Mouse (Mus musculus) megakaryocyte, adult 5-6 weeks (primary cell): ENCODE data around the gene Gm17606. TPM values are rescaled to one million over a fixed set of nuclear protein-coding genes. Genes with fewer than 3 reads are reported as not detected.
A peak's percentile ranks its signal among the peaks of the same experiment; 100 is the strongest.
"Not testable (repeated sequence)": the region's sequence is repeated elsewhere in the genome, so short reads cannot be mapped to it uniquely, and the experiment has no call there.

Experiments
- ATAC-seq: 2 replicates; pipeline ENCODE4 v1.8.0; 2016; ENCODE audit warnings: mild to moderate bottlenecking, inconsistent platforms; ENCODE audit not compliant: poor library complexity, severe bottlenecking
- total RNA-seq, 2 experiments: library from RNA; stranded (forward) in 1 of 2; stranded (reverse) in 1 of 2; fragments of 153-499, 151-499 nt in 1 of 2; fragments of 221-1000, 200-1000 nt in 1 of 2; gene quantifications; 2 replicates each; pipeline versions ENCODE4 v1.2.3 to v1.2.4; 2015 to 2017

The Gm17606 gene
- not detected in 2 replicates for total RNA-seq (2015)
- total RNA-seq (2017), result not detected in 2 replicates

DNA sequence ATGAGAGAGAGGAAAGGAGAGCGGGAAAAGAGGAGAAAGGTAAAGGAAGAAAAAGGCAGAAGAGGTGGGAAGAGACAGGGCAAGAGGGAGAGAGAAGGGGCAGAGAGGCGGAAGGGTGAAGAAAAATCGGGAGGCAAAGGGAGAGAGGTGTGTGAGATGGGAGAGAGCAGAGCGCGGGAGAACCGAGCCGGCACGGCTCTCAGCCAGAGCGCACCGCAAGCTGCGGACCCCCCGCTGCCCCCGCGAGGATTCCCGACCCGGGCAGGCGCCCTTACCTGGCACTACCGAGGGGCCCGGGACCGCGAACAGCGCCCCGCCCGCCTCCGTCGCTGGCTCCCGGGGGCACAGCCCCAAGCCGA is at the start of gene Gm17606:
Gene Gm17606 (plus strand): TSS at position 7 of the 359 bp plus-strand sequence.
- no peak for ATAC-seq

DNA sequence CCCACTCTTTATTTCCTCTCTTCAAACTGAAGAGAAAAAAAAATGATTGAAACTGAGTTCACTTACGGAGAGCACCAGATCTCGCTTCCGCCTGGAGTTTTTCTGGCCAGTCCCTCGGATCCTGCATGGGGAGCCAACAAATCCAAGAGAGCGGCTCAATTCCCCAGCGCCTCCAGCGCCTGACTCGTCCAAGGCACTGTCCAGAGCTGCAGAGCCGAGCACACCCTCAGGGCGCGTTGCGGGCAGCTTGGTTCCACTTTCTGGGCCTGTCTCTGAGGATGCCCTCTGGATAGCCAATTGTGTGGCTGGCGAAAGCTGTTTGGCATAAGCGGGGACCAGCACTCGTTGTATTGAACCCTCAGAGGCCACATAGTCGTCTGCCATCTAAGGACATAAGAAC is 49.7 kb upstream of the Gm17606 start:
- no peak for ATAC-seq

DNA sequence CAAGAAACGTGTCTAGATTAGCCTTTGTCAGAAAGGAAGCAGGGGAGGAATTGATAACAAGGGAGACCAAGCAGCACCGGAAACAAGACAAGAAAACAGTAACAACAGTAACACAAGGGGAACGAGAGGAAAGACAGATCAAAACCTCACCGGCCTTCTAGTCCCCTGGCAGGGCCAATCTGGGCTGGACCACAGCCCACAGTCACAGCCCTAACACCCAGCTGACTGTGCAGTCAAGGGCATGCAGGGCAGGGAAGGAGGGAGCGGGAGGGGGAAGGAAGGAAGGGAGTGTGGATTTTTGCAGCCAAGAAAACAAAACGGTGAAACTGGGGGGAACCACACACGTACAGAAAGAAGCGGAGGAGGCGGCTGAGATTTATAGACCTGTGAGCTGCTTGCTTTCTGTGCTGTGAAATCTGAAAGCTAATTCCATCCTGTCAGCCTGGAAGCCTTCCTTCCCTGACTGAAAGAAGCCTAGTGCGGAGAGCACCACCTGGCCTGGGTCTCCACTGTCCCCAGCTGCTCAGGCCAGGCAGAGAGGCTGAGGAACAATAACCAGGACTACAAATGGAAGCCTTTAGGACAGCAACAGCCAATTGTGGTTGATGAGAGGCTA is 48.3 kb upstream of the Gm17606 start:
- ATAC-seq, result no peak

DNA sequence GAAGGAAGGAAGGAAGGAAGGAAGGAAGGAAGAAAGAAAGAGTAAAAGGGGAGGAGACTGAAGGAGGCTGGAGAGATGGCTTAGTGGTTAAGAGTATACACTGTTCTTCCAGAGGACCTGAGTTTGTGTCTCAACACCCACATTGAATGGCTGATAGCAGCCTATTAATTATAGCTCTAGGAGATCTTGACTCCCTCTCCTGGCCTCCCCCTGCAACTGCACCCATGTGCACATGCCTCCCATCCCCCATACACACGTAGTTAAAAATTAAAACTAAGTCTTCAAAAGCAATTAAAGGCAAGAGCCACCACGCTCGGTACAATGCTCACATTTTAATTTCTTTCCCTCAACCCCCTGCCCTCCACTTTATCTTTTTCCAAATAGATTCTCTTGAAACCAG is 46.7 kb upstream of the Gm17606 start:
- no peak for ATAC-seq

DNA sequence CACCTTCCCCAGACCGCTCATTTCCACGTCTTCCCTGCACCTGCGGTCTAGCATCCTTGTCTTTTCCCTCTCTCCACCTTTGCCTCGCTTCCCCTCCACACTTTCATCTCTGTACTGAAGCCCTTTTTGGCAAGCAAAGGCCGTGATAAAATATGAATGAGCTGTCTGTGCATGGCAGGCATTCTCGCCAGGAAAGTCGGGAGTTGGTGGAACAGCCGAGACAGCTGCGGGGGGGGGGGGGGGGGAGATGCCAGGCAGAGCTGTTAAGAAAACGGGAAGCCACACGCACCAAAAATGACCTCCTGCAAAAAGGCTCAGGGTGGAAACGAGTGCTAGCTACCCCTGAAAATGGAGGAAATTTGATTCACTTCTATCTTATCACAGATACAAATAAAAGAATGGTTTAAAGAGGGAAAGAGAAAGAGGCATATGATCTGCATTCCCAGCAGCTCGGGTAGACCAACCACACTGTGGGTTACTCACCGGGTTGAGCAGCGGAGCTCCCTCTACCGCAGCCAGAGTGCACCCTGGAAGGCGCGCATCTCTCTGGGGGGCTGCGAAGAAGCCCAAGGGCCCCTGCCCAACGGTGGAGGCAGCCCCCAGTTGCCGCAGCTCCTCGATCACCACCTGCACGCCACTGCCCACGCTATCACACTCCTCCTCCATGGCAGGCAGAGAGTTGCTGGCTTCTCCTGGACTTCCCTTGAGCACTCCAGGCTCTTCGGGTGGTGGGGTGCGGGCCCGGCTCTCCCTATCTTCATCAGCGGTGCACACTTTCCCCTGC is 45.9 kb upstream of the Gm17606 start:
- ATAC-seq, result no peak

DNA sequence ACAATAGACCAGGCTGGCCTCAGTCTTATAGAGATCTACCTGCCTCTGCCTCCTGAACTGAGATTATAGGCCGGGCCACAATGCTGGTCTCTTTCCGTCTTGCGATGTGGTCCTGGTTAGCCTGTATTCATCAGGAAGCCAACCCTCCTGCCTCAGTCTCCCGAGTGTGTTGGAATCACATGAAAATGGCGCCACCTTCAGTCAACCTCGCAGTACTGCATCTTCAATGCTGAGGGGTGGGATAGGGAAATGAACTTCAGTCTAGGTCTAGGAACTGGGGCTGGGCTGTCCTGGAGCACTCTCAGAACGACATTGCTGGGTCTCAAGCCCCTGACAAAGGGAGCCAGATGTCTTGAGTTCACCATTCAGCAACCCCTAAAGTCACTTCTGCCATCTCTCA is 43.7 kb upstream of the Gm17606 start:
- peak; percentile 76 for ATAC-seq

DNA sequence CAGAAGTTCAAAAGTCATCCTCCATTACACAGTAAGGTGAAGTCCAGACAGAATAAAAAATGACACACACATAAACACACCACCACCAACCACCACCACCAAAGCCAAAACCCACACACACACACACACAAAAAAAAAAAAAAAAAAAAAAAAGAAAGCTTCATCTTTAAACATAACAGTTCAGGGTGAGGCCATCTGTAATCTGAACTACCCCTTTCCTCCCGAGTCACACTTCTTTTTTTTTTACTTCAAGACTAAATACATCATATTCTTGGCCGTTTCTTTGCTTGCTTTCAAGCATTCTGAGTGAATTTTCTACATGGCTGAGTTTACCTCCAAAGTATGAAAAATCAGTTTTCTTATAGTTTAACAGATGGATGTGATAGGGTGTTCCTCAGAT is 39.2 kb upstream of the Gm17606 start:
- ATAC-seq, result no peak

DNA sequence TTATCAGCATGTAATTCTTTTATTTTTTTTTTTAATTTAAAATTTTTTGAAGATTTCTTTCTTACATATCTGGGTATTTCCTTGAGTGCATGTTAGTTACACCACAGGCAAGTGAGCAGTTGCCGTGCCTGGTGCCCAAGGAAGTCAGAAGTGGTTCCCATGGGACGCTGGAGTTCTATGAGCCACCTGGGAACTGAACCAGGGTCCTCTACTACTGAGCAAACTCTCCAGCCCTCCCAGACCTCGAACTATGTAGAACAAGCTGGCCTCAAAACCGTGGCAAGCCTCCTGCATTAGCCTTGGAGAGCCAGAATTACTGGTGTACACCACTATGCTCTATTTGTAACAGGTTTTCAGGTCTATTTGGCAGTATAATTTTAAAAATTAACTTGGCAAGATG is 38.1 kb upstream of the Gm17606 start:
- no peak for ATAC-seq

DNA sequence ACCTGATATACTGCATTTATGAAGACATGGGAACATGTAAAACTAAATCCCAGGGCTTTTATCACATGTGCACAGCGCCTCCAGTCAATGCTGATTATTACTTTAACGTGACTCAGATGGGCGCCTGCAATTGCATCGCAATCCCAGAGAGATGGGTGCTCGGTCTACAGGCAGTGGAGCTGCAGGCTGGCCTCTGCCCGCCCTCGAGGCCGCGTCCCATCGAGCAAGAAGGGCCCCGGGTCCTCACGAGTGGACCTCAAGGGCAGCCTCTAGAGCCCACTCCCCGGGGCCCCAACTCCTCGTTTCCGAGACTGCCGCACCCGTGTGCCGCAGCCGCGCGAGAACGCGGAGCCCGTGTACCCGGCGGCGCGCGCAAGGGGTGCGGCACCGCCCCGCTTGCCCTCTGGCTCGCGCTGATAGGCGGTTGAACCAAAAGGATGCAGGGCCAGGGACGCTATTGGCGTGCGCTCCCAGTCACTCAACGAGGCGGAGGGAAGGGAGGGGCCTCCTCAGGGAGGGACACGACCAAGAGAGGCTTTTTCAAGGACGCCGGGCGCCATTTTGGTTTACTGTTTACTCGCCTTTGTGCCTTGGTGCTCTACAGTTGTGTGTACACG is 37.6 kb upstream of the Gm17606 start:
- ATAC-seq, result peak; percentile 99

DNA sequence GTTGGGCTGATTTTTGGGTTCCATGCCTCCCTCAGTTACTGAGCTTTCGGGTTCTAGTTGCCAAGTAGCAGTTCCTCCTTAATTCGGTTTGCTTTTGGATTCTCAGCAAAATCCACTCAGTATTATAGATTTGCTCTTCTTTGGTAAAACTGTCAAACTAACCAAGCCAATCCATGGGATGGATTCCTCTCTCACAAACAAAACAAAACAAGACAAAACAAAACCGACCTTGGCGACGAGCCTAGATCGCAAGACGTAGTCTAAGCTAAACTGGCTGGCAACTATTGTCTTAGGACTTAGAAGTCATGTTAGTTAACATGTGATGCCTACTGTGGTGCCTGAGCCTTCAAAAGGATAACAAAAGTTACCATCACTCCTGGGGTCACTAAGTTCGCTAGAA is 37.1 kb upstream of the Gm17606 start:
- no peak for ATAC-seq

DNA sequence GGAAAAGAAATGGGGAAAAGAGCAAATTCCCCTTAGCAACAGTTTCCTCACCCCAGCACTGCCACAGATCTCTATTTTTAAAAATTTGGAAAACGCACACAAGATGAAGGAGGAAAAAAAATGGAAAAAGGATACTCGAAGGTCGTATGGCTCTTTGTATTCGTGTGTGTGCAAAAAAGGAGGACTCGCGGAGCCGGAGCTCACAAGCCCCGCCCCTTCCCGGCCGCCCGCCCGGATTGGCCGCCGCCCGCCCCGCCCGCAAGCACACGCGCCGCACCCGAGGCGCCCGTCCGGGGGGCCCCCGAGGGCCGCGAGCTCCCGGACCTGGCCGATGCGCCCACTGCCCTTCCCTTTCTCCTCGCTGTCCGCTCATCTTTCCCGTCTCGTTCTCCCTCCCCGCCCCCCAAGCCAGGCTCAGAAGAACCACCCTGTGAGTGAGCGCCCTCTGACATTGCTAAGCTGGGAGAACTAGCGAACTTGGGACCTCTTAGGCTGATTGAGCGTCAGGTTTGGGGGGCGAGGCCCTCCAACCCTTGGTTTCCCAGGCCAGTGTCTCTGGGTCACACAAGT is 34.9 kb upstream of the Gm17606 start, which contains the start of gene 4931414P19Rik:
Gene 4931414P19Rik (minus strand): TSS at position 242 of the 570 bp plus-strand sequence.
- peak; percentile 54 for ATAC-seq

DNA sequence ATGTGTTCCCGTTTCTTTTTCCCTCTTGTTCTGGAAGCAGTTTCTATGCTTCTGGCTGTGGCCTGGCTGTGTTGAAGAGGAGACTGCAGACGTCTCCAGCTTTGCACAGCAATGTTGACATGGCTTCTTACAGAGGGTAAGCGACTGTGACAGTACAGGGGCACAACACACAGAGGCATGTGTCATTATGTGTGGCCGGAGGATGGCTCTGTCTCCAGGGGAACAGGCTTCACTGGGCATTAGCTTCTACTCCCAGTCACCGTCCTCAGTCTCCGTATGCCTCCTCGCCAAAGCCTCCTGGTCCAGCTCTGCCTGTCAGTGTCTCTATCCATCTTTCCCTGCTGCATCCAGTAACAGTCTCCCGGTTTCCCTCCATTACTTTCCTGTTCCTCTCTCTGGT is 33.5 kb upstream of the Gm17606 start:
- ATAC-seq, result no peak

DNA sequence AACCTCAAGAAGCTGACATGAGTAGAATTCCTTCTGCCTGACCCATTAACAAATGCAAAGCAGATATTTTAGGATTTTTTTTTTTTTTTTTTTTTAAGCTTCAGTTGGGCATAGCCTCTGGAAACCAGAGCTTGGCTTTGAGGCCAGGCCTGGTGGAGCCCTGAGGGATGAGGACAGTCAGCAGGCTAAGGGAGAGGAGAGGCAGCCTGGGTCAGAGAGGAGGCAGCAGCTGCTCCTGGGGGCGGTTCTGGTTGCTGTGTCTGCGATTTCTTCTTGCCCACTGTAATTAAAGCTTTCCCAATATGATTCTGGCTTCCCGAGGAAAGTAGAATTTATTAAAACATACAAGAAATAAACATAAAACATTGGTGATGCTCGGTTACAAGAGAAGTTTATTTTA is 31.5 kb upstream of the Gm17606 start:
- ATAC-seq, result no peak

DNA sequence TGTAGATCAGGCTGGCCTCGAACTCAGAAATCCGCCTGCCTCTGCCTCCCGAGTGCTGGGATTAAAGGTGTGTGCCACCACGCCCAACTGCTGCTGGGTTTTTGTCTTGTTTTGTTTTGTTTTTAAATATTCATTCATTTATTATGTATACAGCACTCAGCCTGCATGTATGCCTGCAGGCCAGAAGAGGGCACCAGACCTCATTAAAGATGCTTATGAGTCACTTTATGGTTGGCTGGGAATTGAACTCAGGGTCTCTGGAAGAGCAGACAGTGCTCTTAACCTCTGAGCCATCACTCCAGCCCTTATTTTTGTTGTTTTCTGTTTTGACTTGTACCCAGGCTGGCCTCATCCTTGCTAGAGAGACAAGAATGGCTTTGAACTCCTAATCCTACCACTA is 30.8 kb upstream of the Gm17606 start:
- ATAC-seq, result peak; percentile 49

DNA sequence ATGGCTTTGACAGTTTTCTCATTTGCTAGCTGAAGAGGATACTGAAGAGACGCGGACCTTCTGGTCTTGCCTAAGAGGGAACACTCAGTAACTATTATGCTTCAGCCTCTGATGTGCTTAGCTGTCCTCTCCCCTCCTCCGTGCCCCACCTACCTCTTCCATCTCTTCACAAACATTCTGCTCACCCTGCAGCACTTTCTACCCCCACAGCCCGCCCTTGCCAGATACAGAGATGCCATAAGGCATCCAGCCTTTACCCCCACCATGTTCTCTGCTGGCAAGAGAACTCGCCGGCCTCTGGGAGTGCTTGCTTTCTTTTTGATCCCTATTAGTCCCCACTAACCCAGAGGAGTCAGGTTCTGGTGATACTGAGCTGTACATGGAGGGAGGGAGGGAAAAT is 30.1 kb upstream of the Gm17606 start:
- ATAC-seq, result no peak

DNA sequence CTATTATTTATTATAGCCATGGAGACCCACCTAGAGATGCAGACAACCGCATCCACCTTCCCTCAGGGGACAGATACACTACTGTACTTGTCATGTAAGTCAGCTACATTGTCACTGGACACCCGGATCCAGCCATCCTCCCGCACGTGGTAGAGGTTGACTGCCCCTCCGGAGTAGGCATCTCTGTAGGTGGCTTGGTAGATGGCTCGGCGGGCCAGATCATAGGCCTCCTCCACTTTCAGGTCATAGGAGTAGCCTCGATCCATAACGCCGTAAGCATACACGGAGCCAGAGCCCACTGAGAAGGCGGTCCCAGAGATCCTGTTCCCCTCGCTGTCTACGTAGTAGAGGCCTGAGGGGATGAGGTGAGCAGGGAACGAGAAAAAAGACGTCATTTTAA is 26.6 kb upstream of the Gm17606 start:
- not testable (repeated sequence) for ATAC-seq

DNA sequence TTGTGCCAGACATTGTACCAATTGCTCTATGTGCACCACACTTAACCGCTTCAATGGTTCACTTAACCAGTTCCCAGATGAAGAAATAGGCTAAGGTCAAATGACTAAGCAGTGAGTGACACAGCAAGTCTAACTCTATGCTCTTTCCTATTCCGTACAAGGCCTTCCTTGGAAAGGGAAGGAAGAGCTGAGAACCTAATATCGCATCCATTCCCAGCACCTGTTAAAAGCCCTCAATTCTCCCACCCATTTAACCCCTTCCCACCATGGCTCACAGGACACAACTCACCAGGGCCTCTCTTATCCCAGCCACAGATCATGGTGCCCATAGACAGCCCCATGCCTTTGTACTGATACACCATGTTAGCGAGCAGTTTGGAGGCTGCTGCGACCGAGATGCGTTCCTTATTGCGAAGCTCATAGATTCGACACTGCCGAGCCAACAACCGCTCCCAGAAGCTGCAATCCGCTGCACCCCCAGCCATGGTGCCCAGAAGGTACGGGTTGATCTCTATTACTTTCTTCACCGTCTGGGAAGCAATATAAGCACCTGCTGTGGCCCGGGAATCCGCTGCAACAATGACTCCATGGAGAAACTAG is 24.4 kb upstream of the Gm17606 start:
- ATAC-seq, result peak; percentile 39

DNA sequence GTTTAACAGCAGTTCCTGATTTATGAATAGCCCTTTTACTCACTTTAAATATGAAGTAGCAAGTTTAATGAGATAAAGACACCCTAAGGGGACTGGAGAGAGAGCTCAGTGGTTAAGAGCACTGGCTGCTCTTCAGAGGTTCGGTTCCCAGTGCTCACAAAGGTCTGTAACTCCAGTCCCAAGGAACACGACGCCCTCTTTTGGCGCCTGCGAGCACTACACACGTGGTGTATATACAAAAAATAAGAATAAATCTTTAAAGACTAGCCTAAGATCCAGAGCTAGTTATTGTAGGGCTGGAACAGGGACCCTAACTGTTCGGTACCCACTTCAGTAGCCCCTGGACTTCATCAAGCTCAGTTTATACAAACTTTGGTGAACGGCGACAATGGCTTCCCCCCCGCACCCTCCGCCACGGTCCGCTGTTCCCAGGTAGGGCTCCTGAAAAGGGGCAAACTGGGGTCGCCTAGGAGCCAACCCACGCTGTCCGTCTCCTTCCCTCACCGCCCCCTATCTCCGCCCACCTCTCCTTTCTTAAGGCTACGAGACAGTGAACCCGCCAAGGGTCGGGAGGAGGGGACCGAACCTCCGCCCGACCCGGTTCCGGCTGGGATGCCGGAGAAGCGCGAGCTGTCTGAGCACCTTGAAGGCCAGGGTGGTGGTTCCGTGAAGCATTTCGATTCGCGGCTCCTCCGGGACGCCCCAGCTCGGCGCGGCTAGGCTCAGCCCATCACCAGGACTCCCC is 23.4 kb upstream of the Gm17606 start:
- peak; percentile 45 for ATAC-seq

DNA sequence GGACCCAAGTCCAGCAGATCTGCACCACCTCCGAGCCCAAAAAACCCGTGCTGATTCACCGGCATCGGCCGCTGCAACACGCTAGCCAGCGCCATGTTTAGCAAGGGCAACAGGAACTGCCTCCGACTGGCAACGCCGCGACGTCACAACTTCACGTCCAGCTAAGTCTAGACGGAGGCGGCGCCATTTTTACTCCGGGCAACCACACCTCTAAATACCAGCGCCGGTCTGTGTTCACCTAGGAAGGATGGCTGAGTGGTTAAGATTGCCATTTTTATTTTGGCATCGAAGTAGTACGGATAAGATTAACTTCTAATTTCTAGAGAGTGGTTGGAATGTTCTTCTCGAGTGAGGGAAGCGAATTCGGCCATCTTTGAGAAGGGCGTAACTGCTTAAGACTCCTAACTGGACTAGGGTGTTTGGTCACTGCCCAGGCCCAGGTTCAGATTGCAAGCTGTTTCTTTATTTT is 22.8 kb upstream of the Gm17606 start, which contains the start of gene Psmb5:
Gene Psmb5 (minus strand): TSS at position 126 of the 469 bp plus-strand sequence.
- peak; percentile 97 for ATAC-seq

DNA sequence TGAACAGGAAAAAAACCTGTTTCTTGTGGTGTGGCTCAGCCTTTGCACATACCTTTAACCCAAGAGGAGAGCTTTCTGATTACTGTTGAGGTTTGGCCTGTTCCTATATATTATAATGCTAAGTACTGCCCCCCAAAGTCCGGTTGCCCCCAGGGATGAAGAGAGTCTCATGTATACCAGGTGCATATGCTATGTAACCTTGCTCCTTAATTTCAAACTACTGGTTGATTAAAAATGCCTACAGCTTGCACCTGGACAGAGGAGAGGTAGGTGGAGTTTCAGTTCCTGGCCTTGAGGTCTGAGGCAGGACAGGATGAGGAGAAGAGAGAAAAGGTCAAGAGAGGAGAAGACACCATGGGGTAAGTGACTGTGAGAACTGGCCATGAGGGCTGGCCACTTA is 19.6 kb upstream of the Gm17606 start, which contains the start of gene Psmb11:
Gene Psmb11 (plus strand): TSS at position 301 of the 400 bp plus-strand sequence.
- ATAC-seq, result no peak
